In the genomic region with DNA sequence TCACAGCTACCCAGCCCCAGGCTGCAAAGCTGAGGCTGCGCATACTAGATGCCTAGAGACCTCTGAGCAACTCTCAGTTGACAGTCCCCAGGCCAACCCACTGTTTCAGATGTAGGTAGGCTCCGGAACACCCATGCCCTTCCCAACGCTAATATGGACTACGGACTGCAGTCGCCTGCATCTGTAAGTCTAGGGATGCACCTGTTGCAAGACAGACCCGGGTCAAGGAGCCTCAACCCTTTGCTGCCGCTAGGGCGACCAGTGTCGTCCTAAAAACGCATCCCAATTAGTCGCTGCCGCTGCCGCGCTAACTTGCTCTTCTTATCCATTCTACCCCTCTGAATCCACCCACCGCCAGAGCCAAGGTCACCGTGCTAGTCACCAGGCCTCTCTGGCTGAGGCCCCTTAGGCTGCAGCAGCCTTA, we compare ENCODE assay signal across 13 mouse cellular contexts. TPM values are rescaled to one million over a fixed set of nuclear protein-coding genes. Genes with fewer than 3 reads are reported as not detected.
DNase-seq lines count a peak whose midpoint lies in the region; ATAC-seq and TF ChIP-seq lines count a peak whose summit lies in the region.
"Had no signal": no experiment of that assay in that cellular context is flagged by ENCODE, and none has a peak within 500 bp of the region (broad histone marks: within the 10 kb centered on the region; RNA-seq: fewer than 3 reads in every experiment).

No protein-coding gene starts in this region.

- H3K9ac ChIP-seq in CH12.LX (ENCODE audit: insufficient read depth, low read depth), result no peak overlapping the region
- H3K9ac ChIP-seq in midbrain, embryonic 14.5 days (replicated peaks; ENCODE audit: low read length), result no peak overlapping the region

- TF ChIP-seq POLR2A in CH12.LX (IDR thresholded peaks at IDR 0.05; ENCODE audit: low read depth, low read length), result no peak

- TF ChIP-seq CTCF in CH12.LX (conservative IDR thresholded peaks at IDR 0.05 in 1 of 2, IDR thresholded peaks at IDR 0.05 in 1 of 2; ENCODE audit: low read depth in 2 of 2, low read length in 2 of 2), result no peak

- no peak for DNase-seq in heart, embryonic 10.5 days (ENCODE audit: low spot score)
- no peak for DNase-seq in heart, adult 18-20 months
- no peak for DNase-seq in CH12.LX (ENCODE audit: extremely low read depth)
- no peak for DNase-seq in midbrain, embryonic 14.5 days
- no peak for DNase-seq in spleen, adult 18-20 months
- DNase-seq in spleen, postnatal 10 days (ENCODE audit: low spot score in 2 of 2), result no peak
- DNase-seq: adrenal gland, postnatal 14 days had no signal

- H3K9me3 ChIP-seq in heart, embryonic 10.5 days, result no peaks in the 10 kb centered on the region
- peaks cover 2% of the 10 kb centered on the region for H3K9me3 ChIP-seq in CH12.LX (replicated peaks; ENCODE audit: low read length)
- H3K9me3 ChIP-seq in midbrain, embryonic 14.5 days (ENCODE audit: control insufficient read depth, low read length), result no peaks in the 10 kb centered on the region

- no peak overlapping the region for H3K27ac ChIP-seq in heart, embryonic 10.5 days
- no peak overlapping the region for H3K27ac ChIP-seq in CH12.LX (ENCODE audit: insufficient read depth, low read depth)
- H3K27ac ChIP-seq in midbrain, embryonic 14.5 days (replicated peaks; ENCODE audit: low read depth, low read length), result no peak overlapping the region
- H3K27ac ChIP-seq: macrophage had no signal

- no peaks in the 10 kb centered on the region for H3K79me2 ChIP-seq in CH12.LX (replicated peaks; ENCODE audit: control insufficient read depth, extremely low read depth, insufficient read depth, poor library complexity, severe bottlenecking)

- no peak for TF ChIP-seq RAD21 in CH12.LX (IDR thresholded peaks at IDR 0.05; ENCODE audit: low read depth, low read length)

- H3K4me1 ChIP-seq in heart, embryonic 10.5 days, result peaks cover 21% of the 10 kb centered on the region
- peaks cover 4 to 19% of the 10 kb centered on the region in 2 experiments for H3K4me1 ChIP-seq in CH12.LX (ENCODE audit: control insufficient read depth in 1 of 2, insufficient read depth in 2 of 2)
- peaks cover 5% of the 10 kb centered on the region; the same call in 1 of the 2 replicates for H3K4me1 ChIP-seq in midbrain, embryonic 14.5 days (ENCODE audit: control insufficient read depth, insufficient read depth, low read length)

- TF ChIP-seq EP300 in CH12.LX (IDR thresholded peaks at IDR 0.05; ENCODE audit: low read length), result no peak

- peaks cover 94% of the 10 kb centered on the region for H3K27me3 ChIP-seq in heart, embryonic 10.5 days (ENCODE audit: insufficient read depth, poor library complexity, severe bottlenecking)
- H3K27me3 ChIP-seq in CH12.LX (replicated peaks), result no peaks in the 10 kb centered on the region
- H3K27me3 ChIP-seq in midbrain, embryonic 14.5 days (ENCODE audit: control insufficient read depth, insufficient read depth, low read length), result peaks cover 86% of the 10 kb centered on the region

- H3K4me2 ChIP-seq in CH12.LX (ENCODE audit: insufficient read depth, low read depth, poor library complexity, severe bottlenecking), result 0 out of 2 replicates have a peak overlapping the region, but pooled peaks have one; percentile 24
- H3K4me2 ChIP-seq in midbrain, embryonic 14.5 days (ENCODE audit: low read length), result peak overlapping the region; percentile 28

- no peaks in the 10 kb centered on the region for H3K36me3 ChIP-seq in heart, embryonic 10.5 days
- H3K36me3 ChIP-seq in CH12.LX (replicated peaks in 1 of 2; ENCODE audit: control insufficient read depth in 1 of 2, insufficient read depth in 1 of 2, low read length in 1 of 2), result no peaks in the 10 kb centered on the region
- H3K36me3 ChIP-seq in midbrain, embryonic 14.5 days (ENCODE audit: control insufficient read depth, insufficient read depth, low read length), result no peaks in the 10 kb centered on the region

- peak overlapping the region; percentile 42 for H3K4me3 ChIP-seq in heart, embryonic 10.5 days
- no peak overlapping the region for H3K4me3 ChIP-seq in CH12.LX (replicated peaks in 1 of 3; ENCODE audit: low read depth in 2 of 3, low read length in 2 of 3, poor library complexity in 1 of 3)
- H3K4me3 ChIP-seq in midbrain, embryonic 14.5 days (replicated peaks; ENCODE audit: low read depth, low read length), result no peak overlapping the region

- 1% methylated on average over 16 of the region's 16 CpGs for WGBS in heart, embryonic 10.5 days
- under 1% methylated on average over 16 of the region's 16 CpGs for WGBS in midbrain, embryonic 14.5 days

- in situ Hi-C loops in CH12.LX (cut with MboI; ENCODE audit: low pct_ligation_motif_present, low pct_unique_long_range_greater_than_20kb, low sequenced_read_pairs), result no loop called here

- dilution Hi-C loops in CH12.LX (cut with MboI; ENCODE audit: extremely low pct_ligation_motif_present, extremely low pct_unique_long_range_greater_than_20kb, low sequenced_read_pairs), result no loop called here

- ATAC-seq in granulocyte monocyte progenitor cell, adult 5-6 weeks (replicated peaks; ENCODE audit: poor library complexity, severe bottlenecking), result 0 out of 2 replicates have a peak, but pooled peaks have one; percentile 22
- 0 out of 2 replicates have a peak, but pooled peaks have one; percentile 35 for ATAC-seq in midbrain, embryonic 14.5 days (ENCODE audit: low FRiP score, low TSS enrichment)
- no peak for ATAC-seq in monocyte, adult 5-6 weeks (replicated peaks; ENCODE audit: insufficient number of reproducible peaks, low FRiP score, low TSS enrichment, poor library complexity, severe bottlenecking)

TF ChIP-seq in CH12.LX, 34 proteins besides CTCF, POLR2A, EP300 and RAD21:
- TF ChIP-seq MYC (IDR thresholded peaks at IDR 0.05; ENCODE audit: low read depth, low read length) (no peak), JUND (conservative IDR thresholded peaks at IDR 0.05; ENCODE audit: low read depth, low read length) (no peak), RCOR1 (conservative IDR thresholded peaks at IDR 0.05; ENCODE audit: low read depth, low read length) (no peak)

RNA-seq across cellular contexts. Expression of a gene that starts 3.4 kb away (rescaled TPM):
- not detected in 2 replicates for polyA plus RNA-seq in heart, embryonic 10.5 days (2016; fragmentation: Nextera tagmentation; extraction: Ambion mirVana)
- not detected for total RNA-seq in heart, adult 18-20 months (2021)
- total RNA-seq in CH12.LX (2012; rRNA removed) (not detected in 2 replicates), CH12.LX (2014; rRNA removed) (not detected in 2 replicates)
- not detected in 2 replicates for polyA plus RNA-seq in CH12.LX (2012; ENCODE audit: insufficient read length, low read depth)
- not detected in 2 replicates for total RNA-seq in granulocyte monocyte progenitor cell, adult 5-6 weeks (2014; fragmentation: Nextera tagmentation)
- total RNA-seq in granulocyte monocyte progenitor cell, adult 5-6 weeks (2017), result not detected in 2 replicates
- 1.7 and 2.0 TPM in 2 replicates for polyA plus RNA-seq in midbrain, embryonic 14.5 days (2014; fragmentation: Nextera tagmentation; extraction: Ambion mirVana)
- not detected in 3 replicates for total RNA-seq in monocyte, adult 5-6 weeks (2017)
- total RNA-seq: adrenal gland, postnatal 14 days; left cerebral cortex, postnatal 14 days had no signal
- polyA plus RNA-seq: C2C12; gonadal fat pad, adult 2 months; macrophage had no signal
